Mouse (Mus musculus): ENCODE measurements around the gene Ppp2r5a. TPM values are rescaled to one million over a fixed set of nuclear protein-coding genes. Genes with fewer than 3 reads are reported as not detected.

Ppp2r5a gene
- polyA plus RNA-seq, 1 experiment, result 15.9 TPM

DNA sequence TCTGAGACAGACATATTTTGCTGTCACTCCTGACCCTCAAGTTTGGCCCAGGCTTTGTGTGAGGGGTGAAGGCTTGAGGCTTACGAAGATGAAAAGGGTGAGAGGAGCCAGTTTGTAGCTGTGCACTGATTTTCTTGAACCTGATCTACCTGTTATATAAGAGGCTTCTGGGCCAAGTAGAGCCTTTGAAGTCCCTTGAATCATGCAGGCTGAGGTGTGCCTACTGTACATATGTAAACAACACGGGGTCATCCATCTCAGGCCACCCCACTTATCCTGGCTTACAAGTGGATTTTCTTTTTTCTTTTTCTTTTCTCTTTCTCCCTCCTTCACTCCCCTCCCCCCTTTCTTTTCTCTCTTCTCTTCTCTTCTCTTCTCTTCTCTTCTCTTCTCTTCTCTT, 54.5 kb downstream of the Ppp2r5a start:
- no peak for DNase-seq (ENCODE audit: low read depth)
- TF ChIP-seq POLR2A (IDR thresholded peaks at IDR 0.05; ENCODE audit: borderline replicate concordance, extremely low read depth, insufficient read depth, insufficient read length, poor library complexity, severe bottlenecking) (no peak), CTCF (IDR thresholded peaks at IDR 0.05; ENCODE audit: borderline replicate concordance, extremely low read depth, insufficient read depth, insufficient read length) (no peak)

DNA sequence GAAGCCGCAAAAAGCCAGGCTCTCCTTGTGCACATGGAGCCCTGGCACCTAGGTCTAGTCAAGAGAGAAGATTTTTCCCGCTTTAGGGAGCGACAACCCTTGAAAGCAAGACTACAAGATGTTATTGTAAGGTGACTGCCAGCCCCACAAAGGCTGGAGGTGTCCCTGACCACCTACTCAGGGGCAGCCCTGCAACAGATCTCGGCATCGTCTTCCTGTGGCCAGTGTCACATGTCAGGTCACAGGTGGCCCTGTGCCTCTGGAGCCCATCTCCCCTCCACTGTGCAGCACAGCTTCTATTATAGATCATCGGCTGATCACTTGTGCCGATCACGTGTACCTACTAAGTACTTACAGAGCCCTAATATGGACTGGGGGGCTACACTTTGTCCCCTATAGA, 55.5 kb downstream of the Ppp2r5a start:
- TF ChIP-seq POLR2A (IDR thresholded peaks at IDR 0.05; ENCODE audit: borderline replicate concordance, extremely low read depth, insufficient read depth, insufficient read length, poor library complexity, severe bottlenecking), result no peak
- no peak for TF ChIP-seq CTCF (IDR thresholded peaks at IDR 0.05; ENCODE audit: borderline replicate concordance, extremely low read depth, insufficient read depth, insufficient read length)
- DNase-seq (ENCODE audit: low read depth), result no peak

DNA sequence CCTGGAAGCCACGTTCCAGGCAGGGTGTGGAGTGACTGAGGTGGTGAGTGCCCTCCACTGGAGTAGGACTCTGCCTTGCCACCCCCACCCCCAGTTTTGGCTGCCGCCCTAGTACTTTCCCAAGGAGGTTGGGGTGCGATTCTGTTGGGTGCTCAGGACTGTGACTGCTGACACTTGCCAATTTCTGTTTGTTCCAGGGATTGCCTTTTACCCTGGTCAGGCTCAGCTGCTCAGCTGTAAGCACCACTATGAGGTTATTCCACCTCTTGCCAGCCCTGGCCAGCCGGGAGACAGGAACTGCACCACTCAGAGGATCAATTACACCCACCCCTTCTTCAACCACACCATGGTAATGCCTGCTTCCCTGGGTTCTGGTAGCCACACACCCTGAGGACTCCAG, 62.5 kb downstream of the Ppp2r5a start:
- TF ChIP-seq CTCF (IDR thresholded peaks at IDR 0.05; ENCODE audit: borderline replicate concordance, extremely low read depth, insufficient read depth, insufficient read length) (no peak), POLR2A (IDR thresholded peaks at IDR 0.05; ENCODE audit: borderline replicate concordance, extremely low read depth, insufficient read depth, insufficient read length, poor library complexity, severe bottlenecking) (no peak)

DNA sequence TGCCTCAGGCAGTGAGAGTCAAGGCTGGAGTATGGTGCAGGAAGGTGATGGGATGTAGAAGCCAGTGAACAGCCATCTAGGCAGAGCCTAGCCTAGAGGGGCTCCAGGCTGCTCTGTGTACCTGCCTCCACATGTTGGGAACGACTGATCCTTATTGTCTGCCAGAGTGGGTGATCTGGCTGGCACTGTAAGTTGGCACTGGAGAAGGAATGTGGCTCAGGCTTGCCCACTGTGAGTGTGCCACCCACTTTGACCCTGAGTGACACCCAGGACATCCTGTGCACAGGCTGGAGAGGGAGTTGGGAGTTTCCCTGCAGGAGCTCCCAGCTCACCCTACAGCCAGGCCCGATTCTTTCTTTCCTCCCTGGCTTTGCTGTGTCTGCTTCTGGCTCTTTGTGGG, 63.2 kb downstream of the Ppp2r5a start:
- no peak for DNase-seq (ENCODE audit: low read depth)
- TF ChIP-seq CTCF (IDR thresholded peaks at IDR 0.05; ENCODE audit: borderline replicate concordance, extremely low read depth, insufficient read depth, insufficient read length) (no peak), POLR2A (IDR thresholded peaks at IDR 0.05; ENCODE audit: borderline replicate concordance, extremely low read depth, insufficient read depth, insufficient read length, poor library complexity, severe bottlenecking) (no peak)

More for the DNA sequence above, 62.5 kb downstream of the Ppp2r5a start:
- DNase-seq (ENCODE audit: low read depth), result no peak

DNA sequence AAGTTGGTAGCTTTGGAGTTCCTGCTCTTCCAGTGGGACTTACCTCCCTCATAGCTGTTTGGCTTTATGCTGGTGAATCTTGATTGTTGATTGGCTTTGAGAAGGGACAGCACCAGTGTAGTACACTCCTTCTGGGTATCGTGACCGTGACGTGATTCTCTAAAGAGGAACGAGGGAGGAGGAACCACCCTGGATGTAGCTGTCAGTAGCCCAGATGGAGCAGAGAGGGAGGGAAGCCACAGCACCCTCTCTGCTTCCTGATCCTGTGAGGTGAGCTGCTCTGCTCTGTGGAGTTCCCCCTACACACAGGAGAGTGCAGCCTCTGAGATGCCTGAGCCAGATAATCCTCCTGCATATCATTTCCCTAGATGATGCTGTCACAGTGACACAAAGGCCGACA, 68.6 kb downstream of the Ppp2r5a start:
- no peak for DNase-seq (ENCODE audit: low read depth)
- no peak for TF ChIP-seq CTCF (IDR thresholded peaks at IDR 0.05; ENCODE audit: borderline replicate concordance, extremely low read depth, insufficient read depth, insufficient read length)
- TF ChIP-seq POLR2A (IDR thresholded peaks at IDR 0.05; ENCODE audit: borderline replicate concordance, extremely low read depth, insufficient read depth, insufficient read length, poor library complexity, severe bottlenecking), result no peak

DNA sequence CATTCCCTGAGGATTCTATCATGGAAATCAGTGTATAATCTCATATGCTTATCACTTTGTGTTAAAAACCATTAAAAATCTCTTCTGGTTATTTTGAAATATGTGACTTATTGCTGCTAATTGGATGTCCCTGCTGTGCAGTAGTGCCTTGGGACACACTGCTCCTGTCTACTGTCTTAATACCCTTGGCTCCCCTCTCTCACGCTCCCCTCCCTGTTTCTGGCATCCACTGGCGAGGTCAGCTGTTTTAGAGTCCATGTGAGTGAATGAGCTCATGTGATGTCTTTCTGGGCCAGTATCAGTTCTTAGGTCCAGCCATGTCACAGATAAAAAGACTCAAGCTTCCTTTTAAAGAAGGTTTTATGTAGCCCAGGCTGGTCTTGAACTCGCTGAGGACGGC, 72.7 kb downstream of the Ppp2r5a start:
- DNase-seq (ENCODE audit: low read depth), result no peak
- TF ChIP-seq CTCF (IDR thresholded peaks at IDR 0.05; ENCODE audit: borderline replicate concordance, extremely low read depth, insufficient read depth, insufficient read length) (no peak), POLR2A (IDR thresholded peaks at IDR 0.05; ENCODE audit: borderline replicate concordance, extremely low read depth, insufficient read depth, insufficient read length, poor library complexity, severe bottlenecking) (no peak)

DNA sequence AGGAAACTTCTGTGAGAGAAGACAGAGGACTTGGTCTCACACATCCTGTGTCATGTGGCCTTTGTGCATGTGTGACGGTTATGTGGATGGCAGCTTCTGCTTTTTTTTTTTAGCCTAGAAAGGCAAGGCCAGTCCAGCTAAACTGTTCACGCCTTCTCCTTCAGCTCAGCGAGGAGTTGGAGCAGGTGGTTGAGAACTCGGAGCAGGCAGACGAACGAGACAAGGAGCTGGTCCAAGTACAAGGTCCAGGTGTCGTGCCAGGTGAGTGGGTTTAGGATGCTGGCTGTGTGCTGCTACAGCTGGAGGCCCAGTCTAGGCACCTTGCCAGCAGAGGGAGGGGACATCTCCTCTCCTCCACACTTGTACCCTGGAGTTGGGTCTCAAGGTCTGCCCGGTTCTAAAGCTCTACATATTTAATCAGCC, 75.0 kb downstream of the Ppp2r5a start:
- DNase-seq (ENCODE audit: low read depth), result peak; percentile 38
- TF ChIP-seq CTCF (IDR thresholded peaks at IDR 0.05; ENCODE audit: borderline replicate concordance, extremely low read depth, insufficient read depth, insufficient read length), result no peak
- TF ChIP-seq POLR2A (IDR thresholded peaks at IDR 0.05; ENCODE audit: borderline replicate concordance, extremely low read depth, insufficient read depth, insufficient read length, poor library complexity, severe bottlenecking), result no peak

DNA sequence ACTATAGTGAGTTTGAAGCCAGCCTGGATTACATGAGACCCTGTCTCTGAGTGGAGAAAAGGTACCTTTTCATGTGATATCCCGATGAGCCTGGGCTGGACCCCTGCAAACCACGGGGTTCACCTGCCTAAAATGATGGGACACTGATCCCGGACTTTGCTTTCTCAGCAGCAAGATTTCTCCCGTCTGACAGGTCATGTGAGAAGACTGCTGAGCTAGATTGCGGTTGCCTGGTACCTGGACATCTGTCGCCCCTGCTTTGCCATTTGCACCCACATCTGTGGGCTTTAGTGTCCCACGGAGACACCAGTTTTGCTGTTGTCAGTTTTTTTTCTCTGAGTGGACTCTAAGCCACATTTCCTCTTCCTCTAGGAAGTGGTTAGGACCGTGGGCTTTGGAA, 75.8 kb downstream of the Ppp2r5a start:
- no peak for DNase-seq (ENCODE audit: low read depth)
- TF ChIP-seq CTCF (IDR thresholded peaks at IDR 0.05; ENCODE audit: borderline replicate concordance, extremely low read depth, insufficient read depth, insufficient read length), result no peak
- no peak for TF ChIP-seq POLR2A (IDR thresholded peaks at IDR 0.05; ENCODE audit: borderline replicate concordance, extremely low read depth, insufficient read depth, insufficient read length, poor library complexity, severe bottlenecking)

DNA sequence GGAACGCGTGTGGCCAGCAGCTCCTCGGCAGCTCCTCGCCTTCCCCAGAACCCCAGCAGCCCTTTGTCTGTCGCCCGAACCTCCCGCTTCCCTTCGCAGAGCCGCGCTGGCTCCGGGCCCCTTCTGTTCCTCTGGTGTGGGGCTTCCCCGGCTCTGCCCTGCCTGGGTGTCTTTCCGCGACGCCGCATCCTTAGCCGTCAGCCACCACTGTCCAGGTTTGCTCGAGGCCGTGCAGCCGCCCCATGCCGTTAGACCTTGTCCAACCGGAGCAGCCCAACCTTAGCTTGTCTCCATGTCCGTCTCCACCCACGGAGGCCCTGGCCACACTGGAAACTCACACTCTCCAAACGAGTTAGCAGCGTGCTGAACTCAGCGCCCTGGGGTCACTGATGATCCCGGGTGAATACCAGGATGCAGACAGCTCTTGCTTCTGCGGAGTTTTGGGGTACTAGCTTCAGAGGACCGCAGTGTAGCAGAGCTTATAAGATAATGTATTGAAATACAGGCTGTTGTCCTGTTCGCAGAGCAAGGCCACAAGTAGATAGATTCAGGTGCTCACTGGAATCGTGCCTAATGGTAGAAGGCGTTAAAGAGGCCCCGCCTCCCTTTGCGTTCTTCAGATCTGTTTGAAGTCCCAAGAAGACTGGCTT, 76.7 kb downstream of the Ppp2r5a start:
- peak; percentile 74 for DNase-seq (ENCODE audit: low read depth)
- TF ChIP-seq CTCF (IDR thresholded peaks at IDR 0.05; ENCODE audit: borderline replicate concordance, extremely low read depth, insufficient read depth, insufficient read length) (no peak), POLR2A (IDR thresholded peaks at IDR 0.05; ENCODE audit: borderline replicate concordance, extremely low read depth, insufficient read depth, insufficient read length, poor library complexity, severe bottlenecking) (no peak)

DNA sequence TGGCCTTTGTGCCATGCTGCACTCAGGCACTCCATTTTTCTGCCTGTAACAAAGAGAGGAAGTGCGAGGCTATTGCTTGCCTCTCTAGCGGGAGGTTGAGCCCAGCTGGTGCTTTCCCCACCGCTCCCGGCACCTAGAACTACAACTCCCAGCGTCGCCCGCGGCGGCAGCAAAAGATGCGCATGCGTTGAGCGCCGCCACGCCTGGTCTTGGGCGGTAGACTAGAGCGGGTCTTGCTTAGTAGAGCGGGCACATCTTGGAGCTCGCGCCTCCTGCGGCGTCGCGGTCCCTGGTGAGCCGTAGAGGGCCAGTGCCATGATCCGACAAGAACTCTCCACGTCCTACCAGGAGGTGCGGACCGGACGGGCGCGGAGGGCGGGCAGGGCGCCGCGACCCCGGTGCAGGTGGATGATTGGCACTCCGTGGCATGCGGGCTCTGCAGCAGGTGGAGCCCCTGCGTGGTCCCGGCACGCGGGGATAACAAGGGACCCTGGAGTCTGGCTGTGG, 77.3 kb downstream of the Ppp2r5a start, which contains the start of gene Tmem206:
TSS of gene Tmem206 (plus strand) at position 187 of the 507 bp plus-strand sequence.
- DNase-seq (ENCODE audit: low read depth), result peak; percentile 99
- TF ChIP-seq CTCF (IDR thresholded peaks at IDR 0.05; ENCODE audit: borderline replicate concordance, extremely low read depth, insufficient read depth, insufficient read length) (no peak), POLR2A (IDR thresholded peaks at IDR 0.05; ENCODE audit: borderline replicate concordance, extremely low read depth, insufficient read depth, insufficient read length, poor library complexity, severe bottlenecking) (peak; percentile 75; the same call in 1 of the 2 replicates)

DNA sequence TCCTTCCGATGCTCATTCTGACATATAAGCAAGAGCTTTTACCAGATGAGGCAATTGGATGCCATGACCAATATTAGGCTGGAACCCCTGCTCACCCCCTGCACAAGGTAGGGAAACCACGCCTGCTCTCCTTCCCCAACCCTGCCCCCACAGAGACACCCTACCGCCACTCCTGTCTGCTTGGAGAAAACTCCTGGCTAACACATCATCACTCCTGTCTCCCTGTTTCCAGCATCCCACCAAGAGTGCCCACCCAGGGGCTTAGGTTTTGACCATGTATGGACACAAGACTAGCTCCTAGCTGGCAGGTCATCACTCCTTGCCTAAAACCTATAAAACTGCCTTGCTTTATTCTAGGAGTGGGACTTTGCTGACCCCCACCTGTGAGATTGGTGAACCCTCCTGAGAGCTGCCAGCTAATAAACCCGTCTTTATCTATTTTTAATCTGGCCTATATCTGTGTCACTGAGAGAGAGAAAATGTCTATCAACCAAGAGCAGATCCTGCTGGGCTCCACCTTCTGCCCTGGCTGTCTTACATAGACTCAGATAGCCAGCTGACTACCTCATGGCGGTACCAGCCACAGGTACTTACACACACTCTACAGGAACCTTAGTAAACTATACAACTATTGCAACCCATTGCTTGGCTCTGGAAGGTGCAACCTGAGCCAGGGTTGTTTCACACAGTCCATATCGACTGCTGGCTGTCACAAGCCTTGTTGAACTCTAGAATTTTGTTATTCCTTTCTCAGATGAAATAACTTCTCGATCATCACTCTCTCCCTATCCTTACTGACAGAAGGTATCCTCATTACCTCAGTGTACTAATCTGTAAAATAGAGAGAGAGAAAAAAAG, 78.1 kb downstream of the Ppp2r5a start:
- no peak for DNase-seq (ENCODE audit: low read depth)
- TF ChIP-seq CTCF (IDR thresholded peaks at IDR 0.05; ENCODE audit: borderline replicate concordance, extremely low read depth, insufficient read depth, insufficient read length) (no peak), POLR2A (IDR thresholded peaks at IDR 0.05; ENCODE audit: borderline replicate concordance, extremely low read depth, insufficient read depth, insufficient read length, poor library complexity, severe bottlenecking) (no peak)

Measured in brain, embryonic 14.5 days (tissue).